Mouse (Mus musculus) cerebellum, postnatal 14 days (tissue): ENCODE measurements around the gene Kank4.
"Not testable (repeated sequence)": the region's sequence is repeated elsewhere in the genome, so short reads cannot be mapped to it uniquely, and the experiment has no call there.

Experiments
- DNase-seq, 2 experiments: peaks; one replicate each; pipeline ENCODE4 v3.0.0; 2021; ENCODE audit warnings: mixed read lengths in 2 of 2

The Kank4 gene

DNA sequence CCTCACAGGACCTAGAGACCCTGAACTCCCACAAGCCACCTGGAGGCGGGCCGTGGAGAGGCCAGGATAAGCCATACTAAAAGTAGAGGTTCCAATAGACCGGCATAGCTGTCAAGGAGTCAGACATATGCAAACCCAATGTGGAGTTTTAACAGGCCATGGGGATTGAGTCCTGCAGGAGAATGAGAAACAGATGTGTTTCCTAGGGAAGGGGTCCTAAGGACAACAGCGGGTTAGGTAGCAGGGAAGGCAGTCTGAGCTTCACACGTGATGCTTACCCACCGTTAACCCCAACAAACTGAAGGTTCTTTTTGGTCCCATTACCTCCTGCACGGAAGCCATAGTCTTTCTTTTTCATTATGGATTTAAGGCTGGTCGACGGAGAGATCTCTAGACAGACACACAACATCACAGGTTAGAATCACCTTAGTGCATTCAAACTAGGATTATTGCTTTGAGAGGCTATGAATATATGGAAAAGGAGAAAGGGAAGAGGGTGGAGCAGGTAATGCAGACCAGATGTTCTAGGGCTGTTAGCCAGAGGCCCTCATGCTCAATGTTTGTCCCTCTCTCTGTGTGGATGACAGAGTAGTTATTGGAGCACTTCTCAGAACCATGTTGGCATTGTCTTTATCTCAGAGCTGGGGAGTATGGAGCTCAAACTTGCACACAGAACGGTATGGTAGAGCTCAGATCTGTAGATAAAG lies 40.5 kb downstream of the Kank4 start:
- no peak for DNase-seq

DNA sequence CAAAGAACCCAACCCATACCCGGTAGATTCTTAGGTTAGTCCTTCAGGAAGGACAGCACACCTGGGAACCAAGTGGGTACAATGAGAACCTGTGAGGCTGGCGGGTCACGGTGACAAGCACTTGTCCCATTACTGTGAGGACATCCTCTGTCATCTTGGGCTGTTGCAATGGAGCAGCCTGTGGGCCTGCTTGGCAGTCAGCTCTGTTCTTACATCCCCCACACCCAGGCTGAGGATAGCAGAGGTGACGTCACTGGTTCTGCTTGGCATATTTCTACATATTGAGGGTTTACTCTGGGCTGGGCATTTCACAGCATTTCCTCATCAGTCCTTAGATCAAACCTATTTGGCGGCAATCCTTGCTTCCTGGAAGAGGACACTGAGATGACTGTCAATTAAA lies 43.6 kb downstream of the Kank4 start:
- no peak for DNase-seq

GRCm38 (mm10) chr4:98767134-98768133 lies 49.9 kb downstream of the Kank4 start:
- DNase-seq, result no peak

- peak in 1 of 2 experiments; percentile 13 for DNase-seq
Measured at GRCm38 (mm10) chr4:98758872-98759518, 58.3 kb downstream of the Kank4 start.

DNA sequence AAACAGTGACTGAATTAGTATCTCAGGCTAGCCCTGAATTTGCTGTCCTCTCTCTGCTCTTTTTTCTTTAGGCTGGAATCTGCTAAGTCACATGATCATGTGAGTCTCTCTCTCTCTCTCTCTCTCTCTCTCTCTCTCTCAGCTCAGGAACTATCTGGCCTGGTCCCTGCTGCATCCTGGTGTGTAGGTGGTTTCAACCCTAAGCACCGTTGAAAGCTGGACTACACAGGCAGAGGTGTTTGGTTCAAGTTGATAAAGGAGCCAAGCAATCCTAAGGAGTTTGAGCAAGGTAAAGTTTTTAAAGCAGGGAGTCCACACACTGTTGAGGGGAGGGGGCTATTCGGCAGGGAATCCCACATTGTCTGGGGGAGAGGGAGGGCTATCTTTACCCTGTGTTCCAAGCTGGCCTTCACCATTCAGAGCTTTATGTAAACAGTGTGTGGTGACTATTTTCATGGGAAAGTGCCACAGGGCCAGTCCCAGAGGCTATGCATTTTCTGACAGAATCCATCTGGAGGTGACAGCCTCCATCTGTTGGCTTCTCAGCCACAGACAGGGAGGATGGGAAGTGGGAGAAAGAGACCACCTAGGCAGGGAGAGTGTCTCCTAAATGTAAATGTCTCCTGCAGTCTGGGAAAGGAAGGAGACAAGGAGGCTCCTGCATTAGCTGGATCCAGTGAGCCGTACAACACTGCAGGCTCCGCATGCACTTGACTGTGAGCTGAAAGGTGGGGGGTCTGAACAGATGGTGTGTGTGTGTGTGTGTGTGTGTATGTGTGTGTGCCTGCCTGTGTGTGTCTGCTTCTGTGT lies 59.1 kb downstream of the Kank4 start:
- peak; percentile 72 to 73 for DNase-seq

DNA sequence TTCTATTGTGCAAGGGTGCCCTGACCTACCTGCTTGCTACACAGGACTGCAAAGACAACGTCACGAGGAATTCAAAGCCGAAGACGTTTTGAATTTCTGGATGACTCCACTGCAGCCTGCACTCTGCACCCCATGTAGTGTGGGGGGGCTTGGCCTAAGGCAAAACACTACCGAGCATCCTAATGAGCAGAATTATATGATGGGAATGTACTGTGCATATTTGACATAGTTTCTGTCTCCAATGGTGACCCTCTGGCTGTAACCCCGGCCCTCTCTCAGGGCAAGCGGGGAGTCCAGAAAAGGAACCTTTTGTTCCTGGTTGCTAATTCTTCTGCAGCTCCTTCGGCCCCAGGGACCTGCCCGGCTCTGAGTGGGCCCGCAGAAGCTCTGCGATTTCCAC lies 61.2 kb downstream of the Kank4 start:
- DNase-seq, result no peak

- peak; percentile 17 to 34 for DNase-seq
Measured at GRCm38 (mm10) chr4:98754456-98754855, 62.9 kb downstream of the Kank4 start.

DNA sequence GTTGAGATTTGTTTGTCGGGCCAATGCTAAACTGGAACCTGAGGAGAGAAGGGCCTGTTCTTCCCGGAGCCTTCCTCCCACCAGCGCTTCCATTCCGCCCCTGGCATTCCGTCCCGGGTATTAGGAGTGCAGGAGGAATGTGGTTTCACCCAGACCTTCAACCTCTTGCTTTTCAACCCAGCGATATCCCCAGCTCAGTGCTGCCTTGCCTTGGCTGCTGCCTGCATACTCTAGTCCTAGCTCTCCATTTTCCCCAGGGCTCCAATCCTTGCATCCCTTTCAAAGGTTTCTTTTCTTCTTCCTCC lies 73.5 kb downstream of the Kank4 start:
- no peak for DNase-seq

DNA sequence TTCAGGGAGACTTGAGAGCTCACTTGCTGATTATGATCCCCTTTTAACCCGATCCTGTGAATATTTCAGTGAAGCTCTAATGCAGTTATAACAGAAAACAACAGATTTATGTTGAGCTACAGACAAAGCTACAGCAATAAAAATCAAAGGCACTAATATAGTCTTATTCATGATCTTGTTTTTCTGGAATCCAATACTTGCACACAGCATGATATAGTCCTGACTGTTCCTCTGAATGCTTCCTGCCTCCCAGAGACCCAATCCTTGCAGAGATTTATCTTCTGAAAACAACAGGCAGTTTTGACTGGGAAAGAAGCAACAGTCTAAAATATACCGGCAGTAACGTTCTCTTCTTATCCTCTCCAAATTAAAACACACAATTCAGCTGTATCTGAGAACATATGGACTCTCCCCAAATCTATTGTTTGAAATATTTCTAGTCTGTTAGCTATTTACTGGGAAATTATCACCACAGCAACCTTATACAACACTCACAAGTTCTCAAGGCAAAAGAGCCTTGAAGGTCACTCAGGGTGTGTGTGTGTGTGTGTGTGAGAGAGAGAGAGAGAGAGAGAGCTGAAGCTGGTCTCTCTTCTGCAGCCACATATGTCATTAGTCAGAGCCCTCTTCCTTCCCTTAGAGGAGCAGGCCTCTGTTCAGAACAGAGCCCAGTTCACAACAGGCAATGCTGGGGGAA lies 74.0 kb downstream of the Kank4 start:
- no peak for DNase-seq

DNA sequence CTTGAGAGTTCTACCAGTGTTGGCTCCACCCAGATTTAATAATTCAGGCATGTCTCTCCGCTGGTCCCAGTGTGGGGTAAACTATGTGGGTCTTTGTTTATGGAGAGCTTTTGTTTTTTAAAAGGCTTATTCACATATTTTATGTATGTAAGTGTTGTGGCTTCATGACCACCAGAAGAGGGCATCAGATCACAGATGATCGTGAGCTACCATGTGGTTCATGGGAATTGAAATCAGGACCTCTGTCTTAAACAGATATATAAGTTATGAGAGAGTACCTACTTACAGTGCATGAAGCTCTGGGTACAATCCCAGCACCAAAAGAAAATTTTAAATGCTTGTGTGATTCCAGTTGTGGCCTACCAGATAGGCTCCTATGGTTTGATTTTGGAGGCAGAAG lies 77.6 kb downstream of the Kank4 start:
- DNase-seq, result peak; percentile 29 to 44

GRCm38 (mm10) chr4:98733660-98734059 lies 83.7 kb downstream of the Kank4 start:
- no peak for DNase-seq

DNA sequence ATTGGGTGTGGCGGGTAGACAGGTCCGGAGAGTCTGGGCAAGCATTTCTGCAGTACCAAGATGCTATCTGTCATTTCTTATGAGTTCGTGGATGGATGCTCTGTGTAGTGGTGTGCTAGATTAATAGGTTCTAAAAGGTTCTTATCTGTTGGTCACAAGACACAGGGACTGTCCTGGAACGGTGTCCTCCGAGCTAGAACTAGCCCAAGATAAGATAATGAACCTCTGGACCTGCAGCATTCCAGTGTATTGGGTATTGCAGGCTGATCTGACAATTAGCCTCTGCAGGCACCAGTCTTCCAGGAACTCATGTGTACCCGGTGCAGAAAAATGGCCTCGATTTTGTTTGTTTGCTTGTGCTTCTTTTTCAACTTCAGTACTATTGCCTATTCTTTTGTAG lies 88.6 kb downstream of the Kank4 start:
- DNase-seq, result no peak

- no peak for DNase-seq
Measured at GRCm38 (mm10) chr4:98727959-98728347, 89.4 kb downstream of the Kank4 start.

- DNase-seq, result no peak
Measured at GRCm38 (mm10) chr4:98727295-98727958, 89.9 kb downstream of the Kank4 start.

DNA sequence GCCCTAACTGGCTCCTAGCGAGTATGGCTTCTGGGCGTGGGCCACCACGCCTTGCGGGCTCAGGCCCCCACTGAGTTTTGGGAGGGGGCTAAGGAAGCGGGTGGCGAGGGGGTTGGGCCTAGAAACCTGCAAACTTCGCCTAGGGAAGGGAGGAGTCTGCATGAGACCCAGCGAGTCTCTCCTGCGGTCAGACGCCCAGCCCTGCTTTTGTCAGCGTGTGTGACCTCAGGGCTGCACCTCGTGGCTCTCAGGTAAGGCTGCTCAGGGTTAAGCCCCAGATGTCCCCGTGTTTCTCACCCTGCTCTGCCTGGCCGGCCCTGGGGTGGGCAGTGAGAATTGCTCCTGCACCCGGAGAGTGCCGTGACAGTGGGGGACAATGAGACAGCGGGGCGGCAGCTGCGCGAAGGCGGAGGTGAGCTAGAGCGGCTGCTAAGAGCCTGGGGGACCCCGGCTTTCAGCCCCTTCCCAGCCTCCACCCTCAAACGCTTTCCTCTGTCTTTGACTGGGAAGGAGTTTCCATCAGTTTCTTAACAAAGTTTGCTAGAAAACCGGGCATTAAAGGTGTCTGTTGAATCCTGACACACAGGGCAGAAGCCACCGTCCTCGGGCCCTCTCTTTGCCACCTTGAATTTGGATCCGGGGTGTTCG lies 90.6 kb downstream of the Kank4 start, which contains the start of gene L1td1:
TSS of gene L1td1 (plus strand) at position 145 of the 648 bp plus-strand sequence.
- no peak for DNase-seq

DNA sequence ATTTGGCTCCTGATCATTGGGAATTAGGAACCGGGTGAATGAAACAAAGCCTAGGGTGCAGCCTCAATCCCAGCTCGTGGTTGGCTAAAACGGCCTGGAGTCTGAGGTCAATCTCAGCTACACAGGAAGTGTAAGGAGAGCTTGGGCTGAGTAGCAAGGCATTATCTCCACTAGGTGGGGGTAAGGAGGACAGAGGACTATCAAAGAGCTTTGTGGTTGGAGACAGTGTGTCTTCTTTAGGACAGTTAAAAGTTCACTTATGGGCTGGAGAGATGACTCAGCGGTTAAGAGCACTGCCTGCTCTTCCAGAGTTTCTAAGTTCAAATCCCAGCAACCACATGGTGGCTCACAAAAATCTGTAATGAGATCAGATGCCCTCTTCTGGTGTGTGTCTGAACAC lies 91.9 kb downstream of the Kank4 start:
- DNase-seq, result no peak

GRCm38 (mm10) chr4:98724682-98725081 lies 92.7 kb downstream of the Kank4 start:
- not testable (repeated sequence) for DNase-seq

- DNase-seq, result peak; percentile 76 to 87
Measured at GRCm38 (mm10) chr4:98722454-98722853, 94.9 kb downstream of the Kank4 start.

DNA sequence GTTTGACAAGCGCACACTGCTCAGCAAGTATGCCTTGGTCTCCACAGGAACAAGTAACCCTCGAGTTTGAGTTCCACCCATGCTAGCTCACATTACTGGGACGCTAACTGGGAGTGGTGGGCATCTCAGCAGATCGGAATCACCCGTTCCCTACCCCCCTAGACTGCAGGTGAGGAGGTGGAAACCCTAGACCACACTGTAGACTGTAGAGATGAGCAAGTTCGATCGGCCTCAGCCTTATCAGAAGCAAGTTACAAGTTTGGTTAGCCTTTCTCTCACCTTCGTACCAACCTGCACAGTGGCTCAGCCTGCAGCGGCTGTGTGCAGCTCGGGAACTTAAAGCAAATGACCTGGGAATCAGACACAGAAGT lies 98.8 kb downstream of the Kank4 start:
- no peak for DNase-seq

DNA sequence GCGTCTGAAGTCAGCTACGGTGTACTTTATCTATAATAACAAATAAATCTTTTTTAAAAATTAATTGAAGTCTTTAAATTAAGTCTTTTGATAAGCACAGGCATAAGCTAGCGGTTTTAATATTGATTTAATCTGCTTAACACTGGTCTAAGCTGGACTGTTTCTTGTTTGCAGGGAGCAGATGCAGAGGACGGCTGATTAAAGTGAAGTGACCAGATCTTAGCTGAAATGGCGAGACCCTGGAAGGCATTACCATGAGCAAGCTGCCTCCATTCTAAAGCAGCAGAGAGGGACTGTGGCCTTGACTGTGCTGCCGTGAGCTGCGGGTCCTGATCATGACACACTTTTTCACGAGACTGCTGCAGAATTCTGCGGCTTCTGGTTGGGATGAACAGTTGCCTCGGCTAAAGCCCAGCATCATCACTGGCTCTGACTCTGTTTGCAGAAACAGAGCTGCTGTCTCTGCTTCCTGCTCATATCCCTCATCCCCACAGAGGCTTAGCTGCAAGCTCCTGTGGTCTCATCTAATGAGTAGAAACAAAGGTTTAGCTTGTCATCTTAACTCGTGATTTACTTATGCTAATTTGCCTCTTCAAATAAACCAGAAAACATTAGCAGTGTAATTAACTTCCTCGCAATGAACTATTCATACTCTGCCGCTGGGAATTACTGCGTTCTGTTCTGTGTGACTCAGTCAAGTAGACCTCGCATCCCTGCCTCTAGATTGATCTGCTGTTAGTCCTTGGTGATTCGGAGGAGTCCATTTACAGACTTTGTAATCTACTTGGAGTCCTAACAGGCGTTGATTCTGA lies 99.4 kb downstream of the Kank4 start:
- DNase-seq, result no peak
